Mouse (Mus musculus): ENCODE measurements around the gene A730061H03Rik. TPM values are rescaled to one million over a fixed set of nuclear protein-coding genes. Genes with fewer than 3 reads are reported as not detected.

The A730061H03Rik gene
- polyA plus RNA-seq (2012; rRNA removed), result 0.18 and 0.30 TPM in 2 replicates

DNA sequence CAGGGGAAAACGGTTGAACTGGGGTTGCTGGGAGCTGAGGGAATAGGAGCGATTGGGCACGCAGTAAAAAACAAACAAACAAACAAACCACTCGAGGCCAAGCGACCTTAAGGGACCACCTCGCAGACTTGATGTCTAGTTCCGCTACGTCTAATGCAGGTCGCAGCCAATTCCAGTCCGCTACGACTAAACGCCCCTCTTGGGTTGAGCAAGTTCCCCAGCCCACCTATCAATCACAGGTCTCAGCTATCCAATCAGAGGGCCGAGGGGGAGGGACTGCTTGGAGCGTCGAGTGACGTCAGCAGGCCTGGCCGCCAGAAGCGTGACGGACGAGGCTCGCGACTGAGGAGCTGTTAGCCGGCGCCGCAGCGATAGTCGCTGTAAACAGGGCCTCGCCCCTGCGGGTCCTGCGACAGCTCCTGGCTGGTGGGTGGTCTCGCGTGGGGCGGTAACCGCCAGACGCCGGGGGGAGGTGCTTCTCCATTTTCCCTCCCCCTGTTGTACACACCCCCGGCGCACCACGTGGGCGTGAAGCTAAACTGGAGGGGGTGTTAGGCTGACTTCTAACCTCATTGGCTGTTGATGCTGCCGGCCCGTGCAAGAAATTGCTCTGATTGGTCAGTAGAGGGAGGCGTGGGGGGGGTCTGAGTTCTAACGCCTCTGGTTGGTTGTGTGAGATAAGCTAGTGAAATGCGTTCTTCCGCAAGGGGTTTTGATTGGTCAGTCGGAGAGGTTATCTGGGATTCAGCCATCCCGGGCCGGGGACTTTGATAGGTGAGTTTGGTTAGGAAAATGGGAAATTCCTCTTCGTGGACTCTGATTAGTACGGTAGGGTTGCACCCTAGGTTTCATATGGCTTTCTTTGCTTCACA, at the start of gene A730061H03Rik:
Gene A730061H03Rik, minus strand, starts transcription at position 205 of the 872 bp plus-strand sequence.

DNA sequence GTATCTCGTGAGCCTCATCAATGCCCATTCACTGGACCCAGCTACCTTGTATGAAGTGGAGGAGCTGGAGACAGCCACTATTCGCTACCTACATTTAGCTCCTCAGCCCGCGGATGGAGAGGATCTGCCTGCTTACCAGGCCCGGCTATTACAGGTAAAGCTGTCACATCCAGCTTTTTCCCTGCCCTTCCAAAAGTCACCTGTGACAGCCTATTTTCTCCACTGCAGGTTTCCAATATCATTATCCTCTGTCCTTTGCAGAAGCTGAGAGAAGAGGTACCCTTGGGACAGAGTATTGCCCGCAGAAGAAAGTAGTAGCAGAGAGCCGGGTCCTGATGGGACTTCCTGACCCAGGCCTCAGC, 43.0 kb upstream of the A730061H03Rik start, which contains the start of gene Irf9:
Gene Irf9, plus strand, starts transcription at position 301 of the 362 bp plus-strand sequence.

DNA sequence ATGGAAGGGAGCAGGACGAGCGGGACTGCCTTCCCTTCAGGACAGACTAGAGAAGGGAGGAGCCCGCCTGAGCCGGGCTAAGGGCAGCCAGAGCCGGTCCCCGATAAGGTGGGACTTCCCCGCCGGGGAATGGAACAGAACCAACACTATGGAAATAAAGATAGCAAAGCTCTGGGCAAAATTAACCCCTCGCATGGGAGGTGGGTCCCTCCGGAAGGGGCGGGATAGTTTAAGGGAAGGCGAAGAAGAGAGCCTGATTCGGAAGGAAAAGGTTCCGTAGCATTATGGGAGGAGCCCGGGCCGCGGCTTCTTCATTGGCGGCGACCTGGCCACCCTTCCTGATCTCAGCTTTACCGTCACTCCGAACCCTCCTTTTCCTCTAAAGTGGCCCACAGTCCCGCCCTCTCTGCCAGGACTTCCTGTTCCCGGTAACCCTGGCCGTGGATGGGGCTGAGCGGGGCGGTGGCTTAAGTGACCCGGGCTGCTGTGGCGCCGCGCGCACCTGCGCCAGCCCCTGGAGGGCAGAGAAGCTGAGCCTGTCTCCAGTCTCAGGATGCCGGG, 31.2 kb upstream of the A730061H03Rik start, which contains the start of gene Rnf31:
Gene Rnf31, plus strand, starts transcription at position 378 of the 561 bp plus-strand sequence.

DNA sequence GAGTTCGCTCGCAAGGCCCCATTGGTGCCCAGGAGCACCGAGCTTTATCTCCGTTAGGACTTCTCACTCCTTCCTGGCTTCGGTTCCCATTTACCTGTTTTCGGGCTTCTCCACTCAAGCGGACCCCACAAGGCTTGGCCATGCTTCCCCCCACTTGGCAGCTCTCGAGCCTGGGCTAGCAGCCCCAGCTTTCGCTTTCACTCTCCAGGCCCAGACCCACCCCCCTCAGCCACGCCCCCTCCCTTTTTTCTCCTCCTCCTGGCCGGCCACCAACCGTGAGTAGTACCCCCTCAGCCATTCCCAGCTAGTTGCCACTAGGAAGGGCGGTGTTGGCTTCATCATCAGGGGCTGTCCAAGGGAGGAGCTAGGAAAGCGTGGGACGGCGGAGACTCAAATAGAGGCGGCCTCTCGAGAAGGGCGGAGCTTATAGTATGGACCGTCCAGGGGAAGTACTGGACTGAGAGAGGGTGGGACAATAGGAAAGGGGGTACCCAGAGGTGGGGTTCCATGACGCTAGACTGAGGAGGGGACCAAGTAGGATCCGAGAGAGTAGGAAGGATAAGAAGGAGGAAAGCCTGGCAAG, 30.6 kb upstream of the A730061H03Rik start, which contains the start of gene Psme2:
Gene Psme2, minus strand, starts transcription at position 366 of the 583 bp plus-strand sequence.

DNA sequence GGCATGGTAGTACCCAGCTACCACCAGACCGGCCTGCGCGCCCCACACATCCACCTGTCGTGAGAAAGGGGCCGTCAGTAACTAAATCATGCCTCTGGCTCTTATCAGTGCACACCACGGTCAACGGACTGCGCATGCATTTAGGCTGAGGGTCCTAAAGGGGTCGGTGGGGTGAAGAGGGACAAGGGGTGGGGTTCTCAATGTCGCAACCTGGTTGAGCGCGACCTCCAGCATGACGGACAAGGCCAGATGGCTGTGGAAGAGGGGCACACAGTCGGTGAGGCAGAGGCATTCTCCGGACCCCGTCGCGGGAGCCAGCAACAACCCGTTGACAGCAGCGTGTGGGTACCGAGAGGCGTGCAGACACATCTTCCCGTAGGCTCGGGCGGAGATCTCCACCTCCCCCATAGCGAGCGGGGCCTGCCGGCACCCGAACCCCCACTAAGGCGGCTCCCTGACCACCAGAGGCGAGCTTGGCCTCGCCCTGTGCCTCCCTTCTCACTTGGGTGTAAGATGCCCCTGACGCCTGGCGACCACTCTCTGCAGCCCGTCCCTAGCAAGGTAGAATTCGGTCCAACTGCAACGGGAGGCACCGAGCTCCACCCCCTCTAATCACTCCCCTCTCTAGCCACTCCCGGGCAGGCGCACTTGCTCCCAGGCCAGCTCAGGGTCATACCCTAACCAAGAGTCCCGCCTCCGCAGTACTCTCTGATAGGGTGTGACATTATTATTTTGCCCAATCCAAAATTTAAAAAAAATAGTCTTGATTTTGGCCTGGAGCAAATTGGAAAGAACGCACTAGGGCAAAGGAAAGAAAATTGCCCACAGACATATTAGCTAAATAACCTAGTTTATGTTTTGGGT, 24.7 kb upstream of the A730061H03Rik start, which contains the start of gene Emc9:
Gene Emc9, minus strand, starts transcription at position 601 of the 864 bp plus-strand sequence.

DNA sequence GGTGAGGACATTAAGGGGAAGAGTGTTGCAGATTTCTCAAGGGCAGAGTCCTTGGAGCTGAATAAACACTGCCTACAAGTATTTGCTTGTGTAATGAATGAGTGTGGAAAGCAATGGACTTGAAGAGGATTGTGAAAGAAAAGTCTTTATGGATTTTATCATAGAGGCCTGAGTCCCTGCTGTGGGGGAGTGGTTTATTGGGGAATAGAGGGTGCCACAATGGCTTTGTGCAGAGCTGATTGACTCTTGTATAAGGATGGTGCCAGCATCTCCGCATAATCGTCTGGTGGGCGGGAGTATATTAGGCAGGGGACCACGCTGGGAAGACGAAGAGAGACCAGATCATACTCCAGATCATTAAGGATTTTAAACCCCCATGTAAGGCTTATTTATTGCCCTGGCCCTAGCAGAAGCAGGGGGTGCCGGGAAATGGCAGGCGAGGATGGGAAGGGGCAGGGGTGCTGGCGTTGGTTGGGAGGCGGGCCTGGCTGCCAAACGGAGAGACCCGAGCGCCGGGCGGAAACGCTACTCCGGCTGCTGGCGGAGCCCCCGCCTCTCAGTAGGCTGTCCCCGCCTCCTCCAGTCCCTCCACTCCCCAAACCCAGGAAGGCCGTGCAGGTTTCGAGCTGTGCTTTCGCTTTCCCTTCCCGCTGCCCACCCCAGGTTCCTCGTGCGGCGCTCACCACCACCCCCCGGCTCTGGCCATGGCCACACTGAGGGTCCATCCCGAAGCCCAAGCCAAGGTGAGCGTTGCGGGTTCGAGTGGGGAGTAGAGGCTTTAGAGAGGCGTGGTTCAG, 17.9 kb upstream of the A730061H03Rik start, which contains the start of gene Psme1:
Gene Psme1, plus strand, starts transcription at position 253 of the 797 bp plus-strand sequence.

DNA sequence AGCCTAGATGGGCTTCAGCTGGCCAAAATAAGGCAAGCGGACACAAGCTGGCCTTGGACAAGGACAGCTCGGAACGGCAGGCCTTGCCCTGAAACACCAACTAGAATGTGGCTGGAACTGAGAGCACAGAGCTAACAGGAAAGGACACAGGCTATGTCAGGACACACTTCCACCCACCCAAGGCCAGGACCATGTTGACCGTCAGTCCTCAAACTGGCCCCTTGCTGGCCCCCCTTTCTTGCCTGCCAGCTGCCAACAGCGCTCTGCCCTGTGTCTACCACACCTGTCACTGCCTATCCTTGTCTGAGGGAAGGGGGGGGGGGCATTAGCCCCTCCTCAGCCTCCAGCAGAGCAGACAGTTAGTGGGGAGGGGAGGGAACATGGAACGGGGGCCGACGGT, 15.1 kb upstream of the A730061H03Rik start, which contains the start of gene Fitm1:
Gene Fitm1, plus strand, starts transcription at position 316 of the 400 bp plus-strand sequence.

DNA sequence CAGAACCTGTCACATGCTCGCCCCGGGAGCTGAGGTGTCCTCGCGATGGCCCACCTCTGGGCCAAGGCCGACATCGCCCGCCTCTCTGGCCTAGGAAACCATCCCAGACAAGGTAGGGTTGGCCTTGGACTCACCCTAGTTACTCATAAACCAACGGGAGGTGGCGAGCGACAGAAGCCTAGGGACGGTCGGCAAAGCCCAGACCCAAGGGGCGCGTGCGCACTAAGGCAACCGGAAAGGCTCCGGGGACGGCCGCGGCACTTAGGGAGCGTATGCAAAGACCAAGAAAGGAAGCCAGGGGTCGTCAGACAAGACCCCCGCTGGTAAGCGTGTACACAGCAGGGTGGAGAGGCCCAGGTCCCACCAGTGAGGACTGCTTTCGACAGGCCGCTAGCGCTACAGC, 406 bp downstream of the A730061H03Rik start, which contains the start of gene Dcaf11:
Gene Dcaf11, plus strand, starts transcription at position 208 of the 403 bp plus-strand sequence.

DNA sequence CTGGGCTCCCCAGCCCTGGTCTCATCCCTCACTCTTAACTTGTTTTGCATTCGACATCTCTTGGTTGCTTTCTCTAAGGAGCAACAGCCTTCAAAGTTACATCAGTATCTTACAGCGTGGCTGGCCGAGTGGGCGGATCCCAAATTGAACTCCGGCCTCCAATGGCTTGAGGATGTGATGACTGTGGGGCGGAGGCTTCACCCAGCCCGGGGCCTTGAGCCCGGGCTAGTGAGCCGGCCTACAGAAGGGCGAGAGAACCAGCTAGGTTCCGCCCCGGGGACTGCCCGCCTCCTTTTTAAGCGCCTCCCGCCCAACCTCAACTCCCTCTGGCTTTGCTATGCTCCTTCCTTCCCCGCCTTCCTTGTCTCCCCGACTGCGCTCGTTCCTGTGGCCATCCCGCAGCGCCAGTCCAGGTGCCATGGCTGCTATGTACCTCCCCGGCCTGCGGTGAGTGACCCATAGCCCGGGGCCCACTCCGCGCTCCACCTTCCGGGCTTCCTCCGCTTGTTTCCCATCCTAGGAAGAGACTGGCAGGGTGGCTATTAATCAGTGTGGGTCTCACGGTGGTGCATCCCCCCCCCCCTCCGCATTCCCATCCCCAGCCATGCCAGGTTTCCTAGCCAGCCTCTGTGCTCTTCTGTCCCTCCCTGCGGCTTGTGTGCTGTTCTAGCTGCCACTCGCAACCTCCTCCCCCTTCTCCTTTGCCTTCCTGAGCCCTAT, 20.0 kb downstream of the A730061H03Rik start, which contains the start of gene Pck2:
Gene Pck2, plus strand, starts transcription at position 200 of the 720 bp plus-strand sequence.

DNA sequence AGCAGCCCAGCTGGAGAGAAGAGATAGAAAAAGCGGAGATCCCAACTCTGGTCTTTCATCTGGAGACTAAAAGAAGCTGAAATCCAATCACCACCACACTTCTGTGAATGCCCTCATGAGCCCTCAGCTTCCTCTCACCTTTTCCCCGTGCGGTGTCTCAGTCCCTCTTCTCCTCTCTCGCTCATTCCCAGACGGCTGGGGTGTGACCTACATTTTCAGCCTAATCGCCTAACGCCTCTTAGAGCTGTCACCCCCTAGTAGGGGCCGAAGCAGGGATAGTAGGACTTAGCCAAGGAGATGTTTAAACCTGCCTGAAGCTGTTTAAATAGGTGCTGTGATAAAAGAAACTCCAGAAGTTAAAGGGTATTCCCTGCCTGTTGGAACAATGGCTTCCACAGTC, 35.4 kb downstream of the A730061H03Rik start, which contains the start of gene Nrl:
Gene Nrl, minus strand, starts transcription at position 197 of the 400 bp plus-strand sequence.

DNA sequence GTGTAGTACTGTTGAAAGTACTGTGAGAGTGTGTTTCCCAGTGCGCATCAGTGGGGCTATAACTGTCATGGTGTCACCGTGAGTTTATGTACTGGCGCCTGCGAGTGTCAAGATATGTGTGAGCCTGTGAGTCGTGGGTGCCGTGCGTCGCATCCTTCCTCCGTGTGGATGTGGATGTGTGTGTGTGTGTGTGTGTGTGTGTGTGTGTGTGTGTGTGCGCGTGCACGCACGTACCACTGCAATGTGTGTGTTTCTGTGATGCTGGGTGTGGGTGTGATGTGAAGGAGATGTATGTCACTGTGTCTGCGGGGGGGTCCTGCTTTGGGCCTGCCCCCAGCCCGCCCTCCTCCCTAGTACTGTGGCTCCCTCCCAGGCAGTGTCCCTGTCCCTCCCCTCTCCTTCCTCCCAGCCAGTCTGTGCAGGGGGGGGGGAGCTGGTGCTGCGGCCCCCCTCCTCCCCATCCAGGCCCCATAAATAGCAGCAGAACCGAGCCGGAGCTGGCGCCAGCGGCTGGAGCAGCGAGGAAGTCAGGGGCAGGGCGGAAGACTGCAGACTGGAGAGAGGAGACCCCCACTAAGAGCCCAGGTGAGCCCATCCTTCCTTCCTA, 50.0 kb downstream of the A730061H03Rik start, which contains the start of gene Cpne6:
Gene Cpne6, plus strand, starts transcription at position 321 of the 607 bp plus-strand sequence.

Other genes starting within 250 kb of the A730061H03Rik start
- gene Dhrs4, start 81.6 kb downstream of the A730061H03Rik start, polyA plus RNA-seq (2012; rRNA removed), result 48.2 and 49.4 TPM in 2 replicates
- 55.6 and 61.7 TPM in 2 replicates for gene Carmil3, start 69.8 kb downstream of the A730061H03Rik start, polyA plus RNA-seq (2012; rRNA removed)
- gene Cpne6, start 50.0 kb downstream of the A730061H03Rik start, polyA plus RNA-seq (2012; rRNA removed), result 0.79 and 1.2 TPM in 2 replicates
- 0.09 and 0.11 TPM in 2 replicates for gene Nrl, start 35.4 kb downstream of the A730061H03Rik start, polyA plus RNA-seq (2012; rRNA removed)
- gene Pck2, start 20.1 kb downstream of the A730061H03Rik start, polyA plus RNA-seq (2012; rRNA removed), result 17.8 and 25.7 TPM in 2 replicates
- 63.0 and 75.5 TPM in 2 replicates for gene Dcaf11, start 400 bp downstream of the A730061H03Rik start, polyA plus RNA-seq (2012; rRNA removed)
- 1.3 and 8.1 TPM in 2 replicates for gene Fitm1, start 15.2 kb upstream of the A730061H03Rik start, polyA plus RNA-seq (2012; rRNA removed)
- gene Psme1, start 17.7 kb upstream of the A730061H03Rik start, polyA plus RNA-seq (2012; rRNA removed), result 75.5 and 136 TPM in 2 replicates
- 7.7 TPM in 2 replicates for gene Emc9, start 24.9 kb upstream of the A730061H03Rik start, polyA plus RNA-seq (2012; rRNA removed)
- 72.7 and 98.9 TPM in 2 replicates for gene Psme2, start 30.7 kb upstream of the A730061H03Rik start, polyA plus RNA-seq (2012; rRNA removed)
- 22.3 and 22.4 TPM in 2 replicates for gene Rnf31, start 31.3 kb upstream of the A730061H03Rik start, polyA plus RNA-seq (2012; rRNA removed)
- 19.0 and 20.1 TPM in 2 replicates for gene Irf9, start 43.2 kb upstream of the A730061H03Rik start, polyA plus RNA-seq (2012; rRNA removed)
- gene Rec8, start 57.6 kb upstream of the A730061H03Rik start, polyA plus RNA-seq (2012; rRNA removed), result 17.0 and 19.2 TPM in 2 replicates
- gene Ipo4, start 75.6 kb upstream of the A730061H03Rik start, polyA plus RNA-seq (2012; rRNA removed), result 119 and 120 TPM in 2 replicates
- gene Gm49378, start 77.5 kb upstream of the A730061H03Rik start, polyA plus RNA-seq (2012; rRNA removed), result 3.4 and 4.1 TPM in 2 replicates
- 52.0 and 59.3 TPM in 2 replicates for gene Tm9sf1, start 83.4 kb upstream of the A730061H03Rik start, polyA plus RNA-seq (2012; rRNA removed)
- 2.4 TPM in 2 replicates for gene Tssk4, start 89.8 kb upstream of the A730061H03Rik start, polyA plus RNA-seq (2012; rRNA removed)
- 54.9 and 66.5 TPM in 2 replicates for gene Mdp1, start 100.1 kb upstream of the A730061H03Rik start, polyA plus RNA-seq (2012; rRNA removed)
- gene Gmpr2, start 111.5 kb upstream of the A730061H03Rik start, polyA plus RNA-seq (2012; rRNA removed), result 40.5 and 45.5 TPM in 2 replicates
- 438 and 468 TPM in 2 replicates for gene Nedd8, start 111.7 kb upstream of the A730061H03Rik start, polyA plus RNA-seq (2012; rRNA removed)
- 48.1 and 69.4 TPM in 2 replicates for gene Tinf2, start 121.4 kb upstream of the A730061H03Rik start, polyA plus RNA-seq (2012; rRNA removed)
- 0.82 and 0.91 TPM in 2 replicates for gene Tgm1, start 153.5 kb upstream of the A730061H03Rik start, polyA plus RNA-seq (2012; rRNA removed)
- gene Rabggta, start 161.9 kb upstream of the A730061H03Rik start, polyA plus RNA-seq (2012; rRNA removed), result 27.0 and 29.8 TPM in 2 replicates
- gene Dhrs1, start 185.3 kb upstream of the A730061H03Rik start, polyA plus RNA-seq (2012; rRNA removed), result 64.8 and 70.9 TPM in 2 replicates
- gene Nop9, start 185.3 kb upstream of the A730061H03Rik start, polyA plus RNA-seq (2012; rRNA removed), result 24.1 and 26.2 TPM in 2 replicates
- 1.9 and 2.2 TPM in 2 replicates for gene Cideb, start 198.1 kb upstream of the A730061H03Rik start, polyA plus RNA-seq (2012; rRNA removed)
- gene Ltb4r2, start 201.0 kb upstream of the A730061H03Rik start, polyA plus RNA-seq (2012; rRNA removed), result 0.31 and 0.32 TPM in 2 replicates
- 0.43 and 0.58 TPM in 2 replicates for gene Ltb4r1, start 205.6 kb upstream of the A730061H03Rik start, polyA plus RNA-seq (2012; rRNA removed)
- 3.7 and 15.6 TPM in 2 replicates for gene Adcy4, start 223.7 kb upstream of the A730061H03Rik start, polyA plus RNA-seq (2012; rRNA removed)
- gene Ripk3, start 228.5 kb upstream of the A730061H03Rik start, polyA plus RNA-seq (2012; rRNA removed), result 7.1 and 18.8 TPM in 2 replicates

All from central nervous system, embryonic 11.5 days (tissue).